In genomic region chr11:120320156-120320555, GRCm38 (mm10) we compare ENCODE assay signal across 18 mouse cellular contexts. TPM values are rescaled to one million over a fixed set of nuclear protein-coding genes. Genes with fewer than 3 reads are reported as not detected.
"Had no signal": no experiment of that assay in that cellular context is flagged by ENCODE, and none has a peak within 500 bp of the region (broad histone marks: within the 10 kb centered on the region; RNA-seq: fewer than 3 reads in every experiment).

No protein-coding gene starts in this region.

- H3K36me3 ChIP-seq: kidney, embryonic 15.5 days; limb, embryonic 12.5 days; midbrain, embryonic 15.5 days; neural tube, embryonic 13.5 days; stomach, embryonic 15.5 days had no signal

- H3K27ac ChIP-seq: kidney, embryonic 15.5 days; limb, embryonic 12.5 days; liver, embryonic 14.5 days; macrophage; midbrain, embryonic 15.5 days; neural tube, embryonic 13.5 days; stomach, embryonic 15.5 days had no signal

- H3K4me3 ChIP-seq: kidney, embryonic 15.5 days; limb, embryonic 12.5 days; megakaryocyte, embryonic 14.5 days; midbrain, embryonic 15.5 days; neural tube, embryonic 13.5 days; stomach, embryonic 15.5 days had no signal

- H3K4me2 ChIP-seq: kidney, embryonic 15.5 days; limb, embryonic 12.5 days; midbrain, embryonic 11.5 days; midbrain, embryonic 15.5 days; neural tube, embryonic 13.5 days; stomach, embryonic 15.5 days had no signal

- H3K27me3 ChIP-seq: kidney, embryonic 15.5 days; limb, embryonic 12.5 days; megakaryocyte, embryonic 14.5 days; midbrain, embryonic 15.5 days; neural tube, embryonic 13.5 days; stomach, embryonic 15.5 days had no signal

- DNase-seq: kidney, postnatal 14 days; layer of hippocampus, adult 9-11 months; lung, adult 2 months; lung, postnatal 14 days; right cerebral cortex, postnatal 14 days; thymus, postnatal 36 days had no signal

- H3K9ac ChIP-seq: kidney, embryonic 15.5 days; limb, embryonic 12.5 days; liver, embryonic 14.5 days; midbrain, embryonic 15.5 days; neural tube, embryonic 13.5 days; stomach, embryonic 15.5 days had no signal

- ATAC-seq: midbrain, embryonic 15.5 days had no signal

- H3K9me3 ChIP-seq: kidney, embryonic 15.5 days; limb, embryonic 12.5 days; midbrain, embryonic 15.5 days; neural tube, embryonic 13.5 days; stomach, embryonic 15.5 days had no signal

RNA-seq across cellular contexts. Expression of gene Fscn2, which starts 41.2 kb away (rescaled TPM):
- total RNA-seq: liver, adult 2 months; monocyte, adult 5-6 weeks had no signal
- polyA plus RNA-seq: liver, adult 2 months; liver, embryonic 14.5 days; macrophage; spleen, adult 2 months had no signal
